Mouse (Mus musculus): ENCODE results near the gene Wfdc3. TPM values are rescaled to one million over a fixed set of nuclear protein-coding genes. Genes with fewer than 3 reads are reported as not detected.

Wfdc3 gene
- polyA plus RNA-seq (2017; shearing (Covaris generic)) = 0.31 TPM

DNA sequence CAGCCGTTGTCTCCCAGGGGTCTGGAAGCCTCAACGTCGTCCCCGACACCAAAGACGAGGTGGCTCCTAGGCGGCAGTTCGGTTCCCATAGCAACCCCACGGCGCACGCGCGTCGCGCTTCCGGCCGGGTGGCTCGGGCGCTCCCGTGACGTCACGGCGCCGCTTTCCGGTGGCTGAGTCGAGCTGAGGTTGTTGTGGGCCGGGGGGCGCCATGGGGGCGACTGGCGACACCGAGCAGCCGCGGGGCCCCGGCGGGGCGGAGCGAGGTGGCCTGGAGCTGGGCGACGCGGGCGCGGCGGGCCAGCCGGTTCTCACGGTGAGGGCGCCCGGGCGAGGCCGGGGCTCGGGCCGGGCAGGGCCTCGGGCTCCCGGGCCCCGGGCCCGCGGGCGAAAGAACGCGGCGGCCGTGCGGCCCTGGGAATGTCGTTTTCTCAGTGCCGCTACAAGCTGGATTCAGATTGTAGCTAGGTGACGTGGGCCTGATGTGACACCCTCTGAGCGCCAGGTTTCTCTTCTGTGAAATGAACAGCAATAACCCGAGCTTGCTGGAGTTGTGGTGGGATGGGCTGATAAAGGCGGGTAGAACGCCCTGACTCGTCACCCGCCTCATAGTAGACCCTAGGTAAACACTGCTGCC lies at the start of gene Wfdc3, which contains the start of gene Dnttip1:
Gene Wfdc3, minus strand, starts transcription at position 89 of the 637 bp plus-strand sequence.
Gene Dnttip1, plus strand, starts transcription at position 141 of the 637 bp plus-strand sequence.

GRCm38 (mm10) chr2:164785481-164786387 lies 40.0 kb upstream of the Wfdc3 start, which contains the start of gene Snx21:
Gene Snx21, plus strand, starts transcription at chr2:164785823.

GRCm38 (mm10) chr2:164779481-164780086 lies 33.9 kb upstream of the Wfdc3 start, which contains the start of gene Tnnc2:
Gene Tnnc2, minus strand, starts transcription at chr2:164779967.

GRCm38 (mm10) chr2:164769258-164770037 lies 23.7 kb upstream of the Wfdc3 start, which contains the start of gene Ube2c:
Gene Ube2c, plus strand, starts transcription at chr2:164769898.

GRCm38 (mm10) chr2:164715005-164715404 lies 30.7 kb downstream of the Wfdc3 start, which contains the start of gene Spint5:
Gene Spint5, plus strand, starts transcription at chr2:164715305.

DNA sequence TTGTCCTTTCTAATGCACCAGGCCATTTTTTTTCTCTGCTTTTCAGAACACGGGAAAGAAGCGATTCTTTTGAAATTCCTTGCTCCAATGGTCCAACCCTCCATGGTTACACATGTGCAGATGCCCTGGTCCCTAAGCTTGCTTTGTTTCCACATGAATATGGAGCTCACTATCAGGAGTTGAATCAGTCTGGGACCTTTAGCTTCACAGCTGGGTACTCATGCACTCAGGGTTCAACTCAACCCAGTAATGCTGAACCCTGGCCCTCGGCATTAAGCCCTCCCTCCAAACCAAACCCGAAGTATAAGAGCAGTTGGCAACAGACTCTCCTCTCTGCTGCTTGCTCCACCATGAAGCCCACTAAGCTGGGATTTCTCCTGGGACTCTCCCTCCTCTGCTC lies 47.5 kb downstream of the Wfdc3 start, which contains the start of gene Spint4:
Gene Spint4, plus strand, starts transcription at position 301 of the 400 bp plus-strand sequence.

GRCm38 (mm10) chr2:164684807-164685206 lies 60.9 kb downstream of the Wfdc3 start, which contains the start of gene Wfdc13:
Gene Wfdc13, plus strand, starts transcription at chr2:164685107.

Other genes with a start within 250 kb of the Wfdc3 start
- 16.2 TPM for gene Pigt, start 248.4 kb downstream of the Wfdc3 start, polyA plus RNA-seq (2017; shearing (Covaris generic))
- gene Wfdc2, start 183.5 kb downstream of the Wfdc3 start, polyA plus RNA-seq (2017; shearing (Covaris generic)) = not detected
- gene Spint3, start 172.5 kb downstream of the Wfdc3 start, polyA plus RNA-seq (2017; shearing (Covaris generic)) = not detected
- gene Wfdc6a, start 160.5 kb downstream of the Wfdc3 start, polyA plus RNA-seq (2017; shearing (Covaris generic)) = not detected
- gene Eppin, start 152.3 kb downstream of the Wfdc3 start, polyA plus RNA-seq (2017; shearing (Covaris generic)) = not detected
- gene Wfdc6b, start 132.4 kb downstream of the Wfdc3 start, polyA plus RNA-seq (2017; shearing (Covaris generic)) = not detected
- not detected for gene Wfdc8, start 132.3 kb downstream of the Wfdc3 start, polyA plus RNA-seq (2017; shearing (Covaris generic))
- gene Wfdc16, start 107.1 kb downstream of the Wfdc3 start, polyA plus RNA-seq (2017; shearing (Covaris generic)) = not detected
- gene Wfdc10, start 89.9 kb downstream of the Wfdc3 start, polyA plus RNA-seq (2017; shearing (Covaris generic)) = not detected
- not detected for gene Wfdc9, start 89.3 kb downstream of the Wfdc3 start, polyA plus RNA-seq (2017; shearing (Covaris generic))
- not detected for gene Wfdc11, start 71.8 kb downstream of the Wfdc3 start, polyA plus RNA-seq (2017; shearing (Covaris generic))
- not detected for gene Wfdc13, start 60.8 kb downstream of the Wfdc3 start, polyA plus RNA-seq (2017; shearing (Covaris generic))
- gene Spint4, start 47.4 kb downstream of the Wfdc3 start, polyA plus RNA-seq (2017; shearing (Covaris generic)) = not detected
- gene Spint5, start 30.6 kb downstream of the Wfdc3 start, polyA plus RNA-seq (2017; shearing (Covaris generic)) = not detected
- gene Dnttip1, start 52 bp upstream of the Wfdc3 start, polyA plus RNA-seq (2017; shearing (Covaris generic)) = 53.3 TPM
- gene Ube2c, start 24.0 kb upstream of the Wfdc3 start, polyA plus RNA-seq (2017; shearing (Covaris generic)) = 0.85 TPM
- gene Tnnc2, start 34.0 kb upstream of the Wfdc3 start, polyA plus RNA-seq (2017; shearing (Covaris generic)) = not detected
- gene Snx21, start 39.9 kb upstream of the Wfdc3 start, polyA plus RNA-seq (2017; shearing (Covaris generic)) = 3.2 TPM
- 27.0 TPM for gene Acot8, start 59.0 kb upstream of the Wfdc3 start, polyA plus RNA-seq (2017; shearing (Covaris generic))
- 3.1 TPM for gene Zswim3, start 59.2 kb upstream of the Wfdc3 start, polyA plus RNA-seq (2017; shearing (Covaris generic))
- gene Zswim1, start 76.8 kb upstream of the Wfdc3 start, polyA plus RNA-seq (2017; shearing (Covaris generic)) = 14.0 TPM
- gene Spata25, start 82.6 kb upstream of the Wfdc3 start, polyA plus RNA-seq (2017; shearing (Covaris generic)) = not detected
- gene Ctsa, start 86.9 kb upstream of the Wfdc3 start, polyA plus RNA-seq (2017; shearing (Covaris generic)) = 127 TPM
- 0.77 TPM for gene Neurl2, start 87.5 kb upstream of the Wfdc3 start, polyA plus RNA-seq (2017; shearing (Covaris generic))
- gene Pltp, start 111.8 kb upstream of the Wfdc3 start, polyA plus RNA-seq (2017; shearing (Covaris generic)) = 5.0 TPM
- gene Pcif1, start 133.4 kb upstream of the Wfdc3 start, polyA plus RNA-seq (2017; shearing (Covaris generic)) = 133 TPM
- gene Zfp335, start 165.8 kb upstream of the Wfdc3 start, polyA plus RNA-seq (2017; shearing (Covaris generic)) = 40.2 TPM
- 3.1 TPM for gene Mmp9, start 194.8 kb upstream of the Wfdc3 start, polyA plus RNA-seq (2017; shearing (Covaris generic))
- 0.54 TPM for gene Slc12a5, start 214.9 kb upstream of the Wfdc3 start, polyA plus RNA-seq (2017; shearing (Covaris generic))